Comparison of ENCODE assay signal across 8 mouse cellular contexts in genomic region chr1:178276054-178276911, GRCm38 (mm10). TPM values are rescaled to one million over a fixed set of nuclear protein-coding genes. Genes with fewer than 3 reads are reported as not detected.
DNase-seq lines count a peak whose midpoint lies in the region; ATAC-seq and TF ChIP-seq lines count a peak whose summit lies in the region.

No protein-coding gene starts in this region.

- H3K36me3 ChIP-seq in spleen, adult 2 months (ENCODE audit: control insufficient read depth, insufficient read depth, low read length), result no peaks in the 10 kb centered on the region
- H3K36me3 ChIP-seq in forebrain, embryonic 12.5 days (replicated peaks), result no peaks in the 10 kb centered on the region
- H3K36me3 ChIP-seq in liver, embryonic 13.5 days, result no peaks in the 10 kb centered on the region
- no peaks in the 10 kb centered on the region for H3K36me3 ChIP-seq in neural tube, embryonic 11.5 days (ENCODE audit: control insufficient read depth, insufficient read depth, low read length)

- TF ChIP-seq CTCF in spleen, adult 2 months (IDR thresholded peaks at IDR 0.05; ENCODE audit: extremely low read depth, insufficient read depth, insufficient read length, insufficient replicate concordance), result no peak

- peak overlapping the region; percentile 70 for H3K4me2 ChIP-seq in forebrain, embryonic 12.5 days
- peak overlapping the region; percentile 71 for H3K4me2 ChIP-seq in liver, embryonic 13.5 days
- peak overlapping the region; percentile 85 for H3K4me2 ChIP-seq in neural tube, embryonic 11.5 days (ENCODE audit: low read depth)

- peaks cover 6% of the 10 kb centered on the region for H3K4me1 ChIP-seq in spleen, adult 2 months (ENCODE audit: control insufficient read depth, insufficient read depth, insufficient read length)
- peaks cover 4% of the 10 kb centered on the region for H3K4me1 ChIP-seq in forebrain, embryonic 12.5 days
- H3K4me1 ChIP-seq in liver, embryonic 13.5 days (replicated peaks), result peaks cover 3% of the 10 kb centered on the region; the same call in 1 of the 2 replicates
- no peaks in the 10 kb centered on the region for H3K4me1 ChIP-seq in neural tube, embryonic 11.5 days (ENCODE audit: control insufficient read depth, insufficient read depth, low read length)

- 2% methylated on average over 86 of the region's 87 CpGs for WGBS in spleen, adult 2 months
- WGBS in forebrain, embryonic 12.5 days, result under 1% methylated on average over 82 of the region's 87 CpGs
- WGBS in liver, embryonic 13.5 days (ENCODE audit: insufficient replicate concordance), result 2% methylated on average over 87 of the region's 87 CpGs
- whole genome bisulfite sequencing in neural tube, embryonic 11.5 days, result under 1% methylated on average over 73 of the region's 87 CpGs

- H3K9me3 ChIP-seq in forebrain, embryonic 12.5 days, result no peaks in the 10 kb centered on the region
- H3K9me3 ChIP-seq in liver, embryonic 13.5 days (replicated peaks), result no peaks in the 10 kb centered on the region
- H3K9me3 ChIP-seq in neural tube, embryonic 11.5 days (ENCODE audit: control insufficient read depth, low read length), result no peaks in the 10 kb centered on the region

- intact Hi-C loops in heart, postnatal 10 days (cut with DNase I), result no loop called here

- ATAC-seq in forebrain, embryonic 12.5 days (ENCODE audit: low FRiP score), result peak; percentile 95
- peak; percentile 43; the same call in 1 of the 2 replicates for ATAC-seq in liver, embryonic 13.5 days (ENCODE audit: low read depth)
- peak; percentile 85 for ATAC-seq in neural tube, embryonic 11.5 days (ENCODE audit: insufficient read depth, low FRiP score, low TSS enrichment)

- peak overlapping the region; percentile 30; the same call in 1 of the 2 replicates for H3K4me3 ChIP-seq in spleen, adult 2 months (ENCODE audit: extremely low read depth, insufficient read depth, insufficient read length)
- H3K4me3 ChIP-seq in forebrain, embryonic 12.5 days (replicated peaks), result peak overlapping the region; percentile 71
- peak overlapping the region; percentile 60 for H3K4me3 ChIP-seq in liver, embryonic 13.5 days (replicated peaks)
- peak overlapping the region; percentile 65 for H3K4me3 ChIP-seq in neural tube, embryonic 11.5 days (ENCODE audit: low read depth, low read length)

- H3K27me3 ChIP-seq in spleen, adult 2 months (ENCODE audit: control insufficient read depth, insufficient read depth, low read length), result peaks cover 5% of the 10 kb centered on the region
- peaks cover 11% of the 10 kb centered on the region; the same call in 1 of the 2 replicates for H3K27me3 ChIP-seq in forebrain, embryonic 12.5 days
- H3K27me3 ChIP-seq in liver, embryonic 13.5 days, result peaks cover 29% of the 10 kb centered on the region
- H3K27me3 ChIP-seq in neural tube, embryonic 11.5 days (ENCODE audit: control insufficient read depth, insufficient read depth, low read length), result no peaks in the 10 kb centered on the region

- H3K27ac ChIP-seq in spleen, adult 2 months (ENCODE audit: insufficient read depth, low read length), result no peak overlapping the region
- peak overlapping the region; percentile 82 for H3K27ac ChIP-seq in forebrain, embryonic 12.5 days
- H3K27ac ChIP-seq in liver, embryonic 13.5 days, result no peak overlapping the region
- peak overlapping the region; percentile 29; the same call in 1 of the 2 replicates for H3K27ac ChIP-seq in neural tube, embryonic 11.5 days (ENCODE audit: low read depth, low read length)

- DNase-seq in spleen, adult 2 months (ENCODE audit: low read depth in 1 of 2, low spot score in 2 of 2), result no peak
- DNase-seq in spleen, adult 12 weeks (ENCODE audit: low spot score), result no peak
- peak; percentile 75 to 76 for DNase-seq in heart, postnatal 10 days
- DNase-seq in kidney, postnatal 36 days, result peak; percentile 25 to 75
- DNase-seq in liver, embryonic 13.5 days, result peak; percentile 15
- DNase-seq in neural tube, embryonic 11.5 days (ENCODE audit: low spot score), result peak; percentile 77
- peak; percentile 9 to 18 for DNase-seq in thymus, adult 18-20 months

- peak overlapping the region; percentile 80 for H3K9ac ChIP-seq in forebrain, embryonic 12.5 days
- peak overlapping the region; percentile 58 for H3K9ac ChIP-seq in liver, embryonic 13.5 days
- peak overlapping the region; percentile 78 for H3K9ac ChIP-seq in neural tube, embryonic 11.5 days (ENCODE audit: low read length)

- no peak for TF ChIP-seq POLR2A in spleen, adult 2 months (IDR thresholded peaks at IDR 0.05; ENCODE audit: low read depth, low read length)

RNA-seq across cellular contexts. Expression of gene Cox20, which starts 42.6 kb away (rescaled TPM):
- 3.7 and 4.2 TPM in 2 replicates for polyA plus RNA-seq in spleen, adult 2 months (2012; rRNA removed)
- 154 and 160 TPM in 2 replicates for polyA plus RNA-seq in forebrain, embryonic 12.5 days (2016; fragmentation: Nextera tagmentation; extraction: Ambion mirVana)
- total RNA-seq in heart, postnatal 10 days (2021), result 100 to 1,000 TPM; 128 to 134 TPM
- 96.7 and 119 TPM in 2 replicates for polyA plus RNA-seq in liver, embryonic 13.5 days (2015; fragmentation: Nextera tagmentation; extraction: Ambion mirVana)
- 102 and 104 TPM in 2 replicates for polyA plus RNA-seq in neural tube, embryonic 11.5 days (2014; fragmentation: Nextera tagmentation; extraction: Ambion mirVana)

Comparison
In these comparisons a context has a peak if more than half of its experiments do, and no peak if none do; other contexts are left out.
1. DNase-seq: peak in heart, postnatal 10 days (2 of 2), kidney, postnatal 36 days (2 of 2), liver, embryonic 13.5 days (single experiment), neural tube, embryonic 11.5 days (single experiment) and thymus, adult 18-20 months (2 of 2); none in spleen, adult 2 months (0 of 2) and spleen, adult 12 weeks (single experiment).
2. H3K27ac ChIP-seq: peak in forebrain, embryonic 12.5 days (single experiment) and neural tube, embryonic 11.5 days (single experiment); none in spleen, adult 2 months (single experiment) and liver, embryonic 13.5 days (single experiment).
3. ATAC-seq: peak in every context shown above with its lines; median percentile 95 in forebrain, embryonic 12.5 days; 85 in neural tube, embryonic 11.5 days; 43 in liver, embryonic 13.5 days.
4. RNA of gene Cox20, which starts 42.6 kb away (polyA plus RNA-seq): 154 to 160 TPM in forebrain, embryonic 12.5 days, 102 to 104 TPM in neural tube, embryonic 11.5 days and 96.7 to 119 TPM in liver, embryonic 13.5 days; 3.7 to 4.2 TPM in spleen, adult 2 months; every median in the first group is over 10 times any median in the second.
5. Peak in every context shown above with its lines, with median percentiles within 50 percentile points of each other: H3K4me3 ChIP-seq, H3K4me2 ChIP-seq and H3K9ac ChIP-seq.